Mouse (Mus musculus) intestine, postnatal 0 days (tissue): Measurements from ENCODE around the gene Smpdl3b. TPM values are rescaled to one million over a fixed set of nuclear protein-coding genes. Genes with fewer than 3 reads are reported as not detected.
"Not testable (repeated sequence)": the region's sequence is repeated elsewhere in the genome, so short reads cannot be mapped to it uniquely, and the experiment has no call there.

ENCODE experiments used
- ATAC-seq: fragments of 200-750 bp; cut with Nextera tagmentation; 2 replicates; pipeline ENCODE4 v1.8.0; 2017; ENCODE audit warnings: mild to moderate bottlenecking, moderate TSS enrichment, moderate library complexity
- H3K27ac ChIP-seq: fragments of 300-500 bp; sonication (generic); 2 replicates; pipeline ENCODE4 v1.5.1; 2014; ENCODE audit warnings: mild to moderate bottlenecking, low read depth, low read length, moderate library complexity
- H3K27me3 ChIP-seq: fragments of 300-500 bp; sonication (generic); replicated peaks from 2 replicates; pipeline ENCODE4 v1.6.1; 2014; ENCODE audit warnings: low read length, mixed read lengths; ENCODE audit not compliant: control insufficient read depth, insufficient read depth
- H3K36me3 ChIP-seq: fragments of 300-500 bp; sonication (generic); 2 replicates; pipeline ENCODE4 v1.6.1; 2014; ENCODE audit warnings: mild to moderate bottlenecking, moderate library complexity; ENCODE audit not compliant: control insufficient read depth, insufficient read depth
- H3K4me1 ChIP-seq: fragments of 300-500 bp; sonication (generic); replicated peaks from 2 replicates; pipeline ENCODE4 v1.6.1; 2014; ENCODE audit warnings: antibody characterized with exemption, low read length, mixed read lengths; ENCODE audit not compliant: control insufficient read depth, insufficient read depth
- H3K4me2 ChIP-seq: fragments of 300-500 bp; sonication (generic); replicated peaks from 2 replicates; pipeline ENCODE4 v1.6.1; 2014; ENCODE audit warnings: low read depth, mild to moderate bottlenecking, moderate library complexity
- H3K4me3 ChIP-seq: fragments of 300-500 bp; sonication (generic); 2 replicates; pipeline ENCODE4 v1.5.1; 2014; ENCODE audit warnings: low read depth, low read length
- H3K9ac ChIP-seq: fragments of 300-500 bp; sonication (generic); 2 replicates; pipeline ENCODE4 v1.6.1; 2014; ENCODE audit warnings: mild to moderate bottlenecking, low read depth, low read length
- H3K9me3 ChIP-seq: fragments of 300-500 bp; sonication (generic); 2 replicates; pipeline ENCODE4 v1.6.1; 2016; ENCODE audit warnings: mixed run types; ENCODE audit not compliant: control insufficient read depth
- CTCF ChIP-seq: sonication (generic); IDR thresholded peaks from 2 replicates; pipeline ENCODE4 v1.5.1; 2016; ENCODE audit warnings: low read depth, mild to moderate bottlenecking, control low read depth, antibody characterized with exemption, moderate library complexity
- WGBS: fragments of 180-500 bp; shearing (Covaris S2); extraction: QIAGEN DNeasy Blood & Tissue Kit; methylation state at CpG from one replicate; pipeline ENCODE4 v1.1.7; 2014; 5-methylcytosine and 5-hydroxymethylcytosine counted together
- polyA plus RNA-seq: library from polyadenylated mRNA; unstranded; fragments of >200 nt; fragmentation: Nextera tagmentation; extraction: Ambion mirVana; gene quantifications from 2 replicates; pipeline ENCODE4 v1.2.1, GENCODE M21; 2015

Smpdl3b gene
- polyA plus RNA-seq, 1 experiment from 2014 or later, result 2.9 TPM

- no peak overlapping the region for H3K9ac ChIP-seq
- no peaks in the 10 kb centered on the region for H3K27me3 ChIP-seq
- H3K36me3 ChIP-seq, result no peaks in the 10 kb centered on the region
- H3K9me3 ChIP-seq, result no peaks in the 10 kb centered on the region
- H3K4me3 ChIP-seq, result no peak overlapping the region
- no peaks in the 10 kb centered on the region for H3K4me1 ChIP-seq
- TF ChIP-seq CTCF, result no peak
- no peak overlapping the region for H3K27ac ChIP-seq
- no peak overlapping the region for H3K4me2 ChIP-seq
- no peak for ATAC-seq
- 88% methylated on average over 5 of the region's 5 CpGs for WGBS
These were observed 46.2 kb upstream of the Smpdl3b start for GRCm38 (mm10) chr4:132803212-132803611.

GRCm38 (mm10) chr4:132802171-132802637, 45.2 kb upstream of the Smpdl3b start:
- TF ChIP-seq CTCF, result no peak
- ATAC-seq, result no peak
- Histone ChIP-seq H3K4me1 (no peaks in the 10 kb centered on the region), H3K27me3 (no peaks in the 10 kb centered on the region), H3K36me3 (no peaks in the 10 kb centered on the region), H3K4me3 (no peak overlapping the region), H3K9me3 (no peaks in the 10 kb centered on the region), H3K4me2 (0 out of 2 replicates have a peak overlapping the region, but pooled peaks have one; percentile 2), H3K9ac (no peak overlapping the region), H3K27ac (peak overlapping the region; percentile 50; the same call in 1 of the 2 replicates)
- 55% methylated on average over 16 of the region's 16 CpGs for WGBS

DNA sequence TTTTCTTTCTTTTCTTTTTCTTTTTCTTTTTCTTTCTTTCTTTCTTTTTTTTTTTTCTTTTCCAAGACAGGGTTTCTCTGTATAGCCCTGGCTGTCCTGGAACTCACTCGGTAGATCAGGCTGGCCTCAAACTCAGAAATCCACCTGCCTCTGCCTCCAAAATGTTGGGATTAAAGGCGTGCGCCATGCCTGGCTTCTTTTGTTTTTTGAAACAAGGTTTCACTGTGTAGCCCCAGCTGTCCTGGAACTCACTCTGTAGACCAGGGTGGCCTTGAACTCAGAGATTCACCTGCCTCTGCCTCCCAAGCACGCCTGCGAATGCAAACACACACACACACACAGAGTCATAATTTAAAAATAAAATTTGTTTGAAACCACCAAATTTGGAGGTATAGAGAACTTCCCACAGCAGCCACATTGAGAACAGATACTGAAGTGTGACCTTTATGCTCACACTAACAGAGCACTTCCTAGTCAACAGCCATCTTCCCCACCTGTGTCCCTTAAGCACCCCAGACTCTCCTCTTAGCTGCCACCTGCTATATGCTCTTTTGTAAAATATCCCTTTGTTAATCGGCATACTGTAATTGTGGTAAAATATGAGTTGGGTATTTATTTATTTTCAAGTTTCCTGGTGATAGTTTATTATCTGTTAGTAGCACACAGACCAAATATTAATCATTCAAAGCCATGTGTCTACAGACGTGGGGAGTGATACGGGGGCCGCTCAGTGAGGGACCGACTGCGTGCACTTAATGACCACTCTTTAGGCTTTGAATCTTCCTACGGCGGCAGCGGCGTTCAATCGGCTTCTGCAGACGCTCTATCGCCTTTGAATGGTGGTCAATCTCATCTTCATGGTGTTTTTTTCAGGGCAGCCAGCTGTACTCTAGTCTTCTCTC, 44.4 kb upstream of the Smpdl3b start:
- Histone ChIP-seq H3K4me1 (no peaks in the 10 kb centered on the region), H3K9me3 (no peaks in the 10 kb centered on the region), H3K27me3 (no peaks in the 10 kb centered on the region), H3K36me3 (no peaks in the 10 kb centered on the region), H3K4me3 (no peak overlapping the region), H3K27ac (0 out of 2 replicates have a peak overlapping the region, but pooled peaks have one; percentile 50), H3K4me2 (0 out of 2 replicates have a peak overlapping the region, but pooled peaks have one; percentile 2), H3K9ac (no peak overlapping the region)
- no peak for TF ChIP-seq CTCF
- WGBS, result 84% methylated on average over 18 of the region's 18 CpGs
- no peak for ATAC-seq

GRCm38 (mm10) chr4:132799845-132800244, 42.8 kb upstream of the Smpdl3b start:
- WGBS, result 87% methylated on average over 4 of the region's 4 CpGs

DNA sequence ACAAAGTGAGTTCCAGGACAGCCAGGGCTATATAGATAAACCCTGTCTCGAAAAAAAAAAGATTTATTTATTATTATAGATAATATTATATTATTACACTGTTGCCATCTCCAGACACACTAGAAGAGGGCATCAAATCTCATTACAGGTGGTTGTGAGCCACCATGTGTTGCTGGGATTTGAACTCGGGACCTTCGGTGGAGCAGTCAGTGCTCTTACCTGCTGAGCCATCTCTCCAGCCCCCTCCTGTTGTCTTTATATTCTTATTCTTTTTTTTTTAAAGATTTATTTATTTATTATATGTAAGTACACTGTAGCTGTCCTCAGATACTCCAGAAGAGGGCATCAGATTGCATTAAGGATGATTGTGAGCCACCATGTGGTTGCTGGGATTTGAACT, 41.6 kb upstream of the Smpdl3b start:
- not testable (repeated sequence) for H3K9me3 ChIP-seq, H3K4me3 ChIP-seq
- 86% methylated on average over 3 of the region's 3 CpGs for WGBS

More at GRCm38 (mm10) chr4:132799845-132800244, 42.8 kb upstream of the Smpdl3b start:
- H3K4me2 ChIP-seq, result no peak overlapping the region
- H3K9me3 ChIP-seq, result no peaks in the 10 kb centered on the region
- no peak overlapping the region for H3K9ac ChIP-seq
- peaks cover 3% of the 10 kb centered on the region; the same call in 1 of the 2 replicates for H3K27me3 ChIP-seq
- 0 out of 2 replicates have a peak, but pooled peaks cover 4% of the 10 kb centered on the region for H3K4me1 ChIP-seq
- no peaks in the 10 kb centered on the region for H3K36me3 ChIP-seq
- ATAC-seq, result no peak
- TF ChIP-seq CTCF, result no peak
- H3K27ac ChIP-seq, result no peak overlapping the region
- no peak overlapping the region for H3K4me3 ChIP-seq

GRCm38 (mm10) chr4:132798028-132798427, 41.0 kb upstream of the Smpdl3b start:
- 0 out of 2 replicates have a peak, but pooled peaks cover 4% of the 10 kb centered on the region for H3K4me1 ChIP-seq
- ATAC-seq, result no peak
- no peaks in the 10 kb centered on the region for H3K36me3 ChIP-seq
- 72% methylated on average over 4 of the region's 4 CpGs for WGBS
- peaks cover 9% of the 10 kb centered on the region; the same call in 1 of the 2 replicates for H3K27me3 ChIP-seq
- TF ChIP-seq CTCF, result no peak
- H3K4me3 ChIP-seq, result no peak overlapping the region
- H3K27ac ChIP-seq, result no peak overlapping the region
- no peaks in the 10 kb centered on the region for H3K9me3 ChIP-seq
- no peak overlapping the region for H3K4me2 ChIP-seq
- H3K9ac ChIP-seq, result no peak overlapping the region

More for the DNA sequence above, 41.6 kb upstream of the Smpdl3b start:
- not testable (repeated sequence) for H3K27me3 ChIP-seq, ATAC-seq, H3K36me3 ChIP-seq, H3K9ac ChIP-seq, H3K4me1 ChIP-seq, H3K4me2 ChIP-seq, H3K27ac ChIP-seq
